Mouse (Mus musculus) mesoderm, embryonic 11.5 days (tissue): ENCODE results near the gene Dnajc3.
"Not testable (repeated sequence)": the region's sequence is repeated elsewhere in the genome, so short reads cannot be mapped to it uniquely, and the experiment has no call there.

ENCODE experiments used
- DNase-seq: peaks from one replicate; pipeline ENCODE4 v3.0.0-alpha.2; 2012; ENCODE audit warnings: low read depth, low spot score

Gene Dnajc3

GRCm38 (mm10) chr14:118982429-118983045, 44.8 kb downstream of the Dnajc3 start:
- DNase-seq: not testable (repeated sequence)

DNA sequence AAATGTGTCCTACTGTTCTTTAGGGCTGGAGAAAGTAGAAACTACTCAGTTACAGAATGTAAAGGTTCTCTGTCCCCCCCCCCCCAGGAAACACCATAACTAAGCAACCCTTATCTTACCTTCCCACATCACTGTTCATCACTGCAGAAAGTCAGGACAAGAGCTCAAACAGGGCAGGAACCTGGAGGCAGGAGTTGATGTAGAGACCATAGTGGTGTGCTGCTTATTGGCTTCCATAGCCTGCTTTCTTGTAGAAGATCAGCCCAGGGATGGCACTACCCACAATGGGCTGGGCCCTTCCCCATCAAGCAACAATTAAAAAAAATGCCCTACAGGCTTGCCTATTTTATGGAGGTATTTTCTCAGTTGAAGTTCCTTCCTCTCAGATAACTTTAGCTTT, 45.6 kb downstream of the Dnajc3 start:
- DNase-seq: no peak

DNA sequence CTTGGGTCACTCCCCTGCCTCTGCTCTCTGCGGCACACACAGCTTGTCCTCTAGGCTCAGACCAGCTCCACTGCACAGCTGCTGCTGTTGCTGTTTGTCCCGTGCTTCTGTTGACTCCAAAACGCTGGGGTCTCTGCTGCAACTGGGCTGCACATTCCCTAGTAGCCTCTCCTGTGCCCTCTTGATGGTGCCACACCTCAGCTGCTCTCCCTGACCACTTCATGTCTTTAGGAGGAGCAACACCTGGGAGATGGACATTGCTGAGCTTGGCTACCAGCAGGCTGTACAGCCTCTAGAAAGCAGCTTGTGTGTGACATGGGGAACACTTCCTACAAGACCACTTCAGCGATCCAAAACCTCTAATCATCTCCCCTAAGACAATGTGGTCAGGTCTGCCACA, 46.4 kb downstream of the Dnajc3 start:
- no peak for DNase-seq

- peak; percentile 66 for DNase-seq
Measured at GRCm38 (mm10) chr14:118986653-118987522, 49.1 kb downstream of the Dnajc3 start.

DNA sequence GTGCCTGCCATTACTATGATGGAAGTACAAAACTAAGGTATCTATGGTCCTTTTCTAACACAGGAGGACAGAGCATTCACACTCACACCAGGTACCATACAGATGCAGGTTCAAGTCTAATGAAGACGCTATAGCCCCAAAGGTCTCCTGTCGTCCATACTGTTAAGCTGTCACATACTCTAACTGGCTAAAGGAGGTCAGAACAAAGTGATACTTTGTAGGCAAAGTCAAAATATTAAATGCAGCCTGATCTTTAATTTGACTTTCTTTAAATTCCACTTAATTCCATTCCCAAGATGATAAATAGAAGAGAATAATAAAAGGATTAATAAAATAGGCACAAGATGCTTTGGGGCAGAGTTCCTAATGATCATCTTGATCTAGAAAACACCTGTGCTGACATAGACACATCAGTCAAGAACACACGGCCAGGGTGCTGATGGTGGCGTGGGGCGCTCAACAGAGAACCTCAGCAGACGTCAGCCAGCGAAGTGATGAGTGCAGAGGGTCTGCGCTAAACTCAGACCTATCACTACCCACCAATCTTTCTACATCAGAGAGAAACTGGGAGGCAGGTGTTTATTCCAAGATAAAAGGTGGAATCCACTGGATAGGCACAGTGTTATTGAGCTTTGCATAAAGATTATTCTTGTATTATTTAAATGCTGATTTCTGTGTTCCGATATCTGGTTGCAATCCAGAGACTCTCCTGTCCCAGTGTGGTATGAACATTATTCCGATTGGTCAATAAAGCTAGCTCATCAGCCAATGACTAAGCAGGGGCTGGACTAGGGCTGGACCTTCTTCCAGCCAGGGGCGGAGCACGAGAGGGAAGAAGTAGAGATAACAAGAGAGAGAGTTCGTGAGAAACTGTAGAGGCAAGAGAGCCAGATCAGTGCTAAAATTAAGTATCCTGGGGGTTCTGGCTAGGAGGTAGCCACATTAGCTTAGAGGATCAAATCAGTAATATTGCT, 50.0 kb downstream of the Dnajc3 start:
- no peak for DNase-seq

DNA sequence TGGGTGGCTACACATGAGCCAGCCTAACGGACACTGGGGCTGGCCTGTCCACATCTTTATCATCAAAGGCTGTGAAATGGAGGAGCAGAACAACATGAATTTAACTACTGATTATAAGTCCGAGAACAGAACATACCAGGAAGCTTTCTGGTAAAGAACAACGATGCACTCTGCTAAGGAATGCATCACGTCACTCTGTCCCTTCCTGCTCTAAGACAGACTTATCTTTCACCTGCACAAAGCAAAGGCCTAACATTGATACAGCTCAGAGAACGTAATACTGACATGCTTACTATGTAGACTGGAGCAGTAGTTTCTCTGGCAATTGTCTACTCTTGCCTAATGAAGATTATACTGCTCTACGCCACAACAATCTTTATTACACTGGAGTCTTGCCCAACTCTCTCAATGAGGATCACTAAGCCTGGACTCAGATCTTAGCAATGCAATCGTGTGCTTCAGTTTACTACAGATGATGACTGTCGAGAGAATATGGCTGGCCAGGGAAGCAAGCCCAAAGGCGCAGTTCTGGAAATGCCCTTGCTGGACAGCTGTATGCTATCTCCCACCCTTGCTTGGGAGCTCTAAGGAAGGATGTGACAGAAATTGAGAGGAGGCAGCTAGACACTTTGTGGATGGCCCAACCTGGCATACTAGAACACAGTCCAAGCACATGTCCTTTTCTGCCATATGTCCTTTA, 57.6 kb downstream of the Dnajc3 start:
- no peak for DNase-seq

GRCm38 (mm10) chr14:119003320-119003719, 65.5 kb downstream of the Dnajc3 start:
- no peak for DNase-seq

DNA sequence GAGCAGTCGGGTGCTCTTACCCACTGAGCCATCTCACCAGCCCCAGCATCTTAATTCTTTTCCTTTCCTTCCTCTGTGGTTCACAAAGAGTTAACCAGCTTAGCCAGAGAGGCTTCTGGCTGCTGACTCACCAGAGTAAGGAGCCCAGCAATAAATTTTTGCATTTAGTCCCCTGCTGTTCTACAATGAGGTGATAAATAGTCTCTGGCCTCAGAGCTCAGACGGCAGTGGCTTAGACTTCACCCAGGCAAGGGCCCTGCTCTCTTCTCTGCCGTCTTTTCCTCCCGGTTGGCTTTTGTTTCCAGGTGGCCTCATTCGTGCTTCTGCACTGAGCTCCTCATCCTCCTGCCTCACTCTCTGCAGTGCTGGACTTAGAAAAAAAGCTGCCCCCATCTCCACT, 68.1 kb downstream of the Dnajc3 start:
- peak; percentile 60 for DNase-seq

DNA sequence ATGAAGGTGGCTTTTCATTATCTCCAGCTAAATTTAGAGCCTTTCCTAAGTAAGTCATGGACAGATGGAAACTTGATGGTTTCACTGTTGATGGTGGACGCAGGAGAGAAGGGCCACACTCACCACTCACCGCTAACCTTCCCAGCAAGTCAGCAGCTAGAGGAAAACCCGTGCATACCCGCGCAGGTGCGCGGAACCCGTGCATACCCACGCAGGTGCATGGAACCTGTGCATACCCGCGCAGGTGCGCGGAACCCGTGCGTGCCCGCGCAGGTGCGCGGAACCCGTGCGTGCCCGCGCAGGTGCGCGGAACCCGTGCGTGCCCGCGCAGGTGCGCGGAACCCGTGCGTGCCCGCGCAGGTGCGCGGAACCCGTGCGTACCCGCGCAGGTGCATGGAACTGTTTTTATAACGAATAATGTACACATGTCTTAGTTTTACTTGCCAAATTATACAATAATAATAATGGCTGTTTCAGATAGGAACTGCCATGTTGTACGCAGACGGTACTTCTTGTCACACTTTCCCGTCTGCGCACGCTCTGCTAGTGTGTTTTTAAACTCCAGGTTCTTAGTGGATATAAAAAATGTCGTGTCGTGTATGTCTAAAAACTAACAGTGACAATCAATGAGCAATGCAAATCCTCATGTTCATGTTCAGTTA, 68.8 kb downstream of the Dnajc3 start:
- no peak for DNase-seq

DNA sequence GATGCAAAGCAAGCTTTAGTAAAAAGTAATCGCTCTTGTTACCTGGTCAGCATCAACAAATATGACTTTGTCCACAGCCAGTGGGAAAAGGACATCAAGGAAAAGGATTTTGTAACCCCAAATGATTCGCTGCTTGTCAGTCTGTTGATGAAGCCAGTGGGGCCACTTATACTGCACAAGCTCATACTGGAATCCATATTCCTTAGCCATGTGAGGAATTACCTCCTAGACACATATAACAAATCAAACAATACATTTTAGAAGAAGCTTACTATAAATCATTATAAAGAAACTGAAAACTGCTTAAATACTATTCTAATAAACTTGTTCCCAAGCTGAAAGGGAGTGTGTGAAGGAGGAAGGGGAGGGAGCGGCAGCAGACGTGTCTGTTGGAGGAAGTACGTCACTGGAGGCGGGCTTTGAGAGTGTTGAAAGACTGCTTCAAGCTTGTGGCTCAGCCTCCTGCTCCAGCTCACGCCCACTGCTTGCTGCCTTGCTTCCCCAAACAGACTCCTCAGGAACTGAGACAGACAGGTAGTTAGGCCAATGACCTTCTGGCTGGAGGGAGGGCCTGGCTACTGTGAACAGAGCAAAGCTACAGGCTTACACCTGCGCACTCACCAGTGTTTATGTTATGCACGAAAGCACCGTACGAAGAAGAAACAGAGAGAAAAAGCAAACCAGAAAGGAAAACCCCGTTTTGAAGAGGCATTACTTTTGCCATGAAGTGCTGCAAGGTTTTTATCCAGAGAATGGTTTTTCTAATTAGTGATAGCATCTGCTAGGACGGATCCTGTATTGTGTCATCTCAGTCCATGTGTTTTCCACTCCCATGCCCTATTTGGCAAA, 69.6 kb downstream of the Dnajc3 start:
- peak; percentile 99 for DNase-seq

DNA sequence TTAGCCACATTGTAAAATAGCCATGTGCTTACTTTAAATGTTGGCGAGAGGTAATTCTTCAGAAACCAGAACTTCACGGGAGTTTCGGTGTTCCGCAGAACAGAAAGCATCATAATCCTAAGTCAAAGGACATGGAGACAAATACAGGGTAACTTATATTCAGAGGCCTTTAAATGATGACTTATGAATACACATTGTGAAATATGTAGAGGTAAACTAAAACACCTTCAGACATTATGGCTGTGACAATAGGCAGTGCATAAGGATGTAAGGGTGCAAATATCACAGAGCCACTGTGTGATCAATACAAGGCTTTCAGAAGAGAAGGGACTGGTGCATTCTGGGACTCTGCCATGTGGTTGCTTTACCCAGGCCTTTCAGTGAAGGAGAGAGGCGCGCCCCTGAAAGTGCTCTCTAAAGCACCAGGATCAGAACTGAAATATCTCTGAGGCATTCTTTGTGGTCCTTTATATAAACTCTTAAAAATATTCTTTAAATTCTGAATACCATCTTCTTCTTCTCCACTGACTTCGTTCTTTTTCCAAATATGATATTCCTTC, 70.3 kb downstream of the Dnajc3 start:
- DNase-seq: no peak

DNA sequence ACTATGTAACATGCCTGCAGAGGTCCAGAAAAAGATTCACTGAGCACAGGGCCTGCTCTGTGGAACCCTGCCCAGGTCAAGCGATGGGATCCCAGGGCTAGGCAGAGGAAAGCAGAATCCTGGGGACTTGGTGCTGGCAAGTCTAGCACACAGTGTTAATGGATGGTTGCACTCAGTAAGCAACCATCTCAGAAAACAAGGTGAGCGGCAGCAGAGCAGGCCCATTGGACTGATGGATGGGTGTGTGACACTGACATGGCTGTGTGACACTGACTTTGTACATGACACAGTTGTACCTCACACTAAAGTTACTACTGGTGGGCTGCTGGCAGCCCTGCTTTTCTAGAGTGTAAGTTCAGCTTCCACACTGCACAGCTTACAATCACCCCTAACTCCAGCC, 71.8 kb downstream of the Dnajc3 start:
- DNase-seq: no peak

DNA sequence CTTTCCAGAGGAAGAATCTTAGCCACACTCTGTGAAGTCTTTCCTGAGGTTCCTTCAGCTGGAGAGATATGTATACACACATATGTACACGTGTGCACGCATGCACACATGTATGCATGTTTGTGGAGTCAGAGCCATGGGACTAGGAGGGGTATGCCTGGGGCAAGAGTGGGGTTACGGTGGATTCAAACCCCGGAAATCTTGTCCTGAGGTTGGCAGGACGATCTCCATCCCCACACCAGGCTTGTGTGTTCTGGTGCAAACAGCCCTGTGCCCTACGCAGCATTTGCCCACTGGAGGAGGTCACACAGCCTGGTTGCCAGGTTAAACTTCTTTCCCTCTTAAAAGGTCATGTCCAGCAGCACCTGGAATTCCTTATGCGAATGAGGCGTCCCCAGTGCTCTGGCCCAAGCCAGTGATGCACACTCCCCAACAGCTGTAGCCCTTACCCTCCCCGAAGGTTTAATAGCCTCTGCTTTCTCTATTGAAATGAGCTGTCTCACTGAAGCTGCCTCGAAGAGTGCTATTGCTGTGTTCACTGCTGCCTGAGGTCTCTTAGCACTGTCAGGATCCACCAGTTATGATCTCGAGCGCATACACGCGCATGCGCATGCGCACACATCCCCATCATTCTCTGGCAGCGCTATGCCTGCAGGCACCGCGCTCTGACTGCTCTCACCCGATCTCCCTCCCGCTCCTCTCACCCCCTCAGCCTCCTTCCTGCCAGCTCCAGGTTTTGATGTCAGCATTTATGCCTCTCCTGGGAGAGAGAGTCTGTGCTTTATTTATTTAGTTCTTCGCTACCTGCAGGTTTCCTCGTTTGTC, 75.0 kb downstream of the Dnajc3 start:
- DNase-seq: peak; percentile 69

GRCm38 (mm10) chr14:119013549-119013948, 75.8 kb downstream of the Dnajc3 start:
- DNase-seq: no peak

- peak; percentile 34 for DNase-seq
Measured at GRCm38 (mm10) chr14:119025889-119026288, 88.1 kb downstream of the Dnajc3 start.

- DNase-seq: peak; percentile 76
Measured at GRCm38 (mm10) chr14:119027130-119027529, 89.4 kb downstream of the Dnajc3 start.

DNA sequence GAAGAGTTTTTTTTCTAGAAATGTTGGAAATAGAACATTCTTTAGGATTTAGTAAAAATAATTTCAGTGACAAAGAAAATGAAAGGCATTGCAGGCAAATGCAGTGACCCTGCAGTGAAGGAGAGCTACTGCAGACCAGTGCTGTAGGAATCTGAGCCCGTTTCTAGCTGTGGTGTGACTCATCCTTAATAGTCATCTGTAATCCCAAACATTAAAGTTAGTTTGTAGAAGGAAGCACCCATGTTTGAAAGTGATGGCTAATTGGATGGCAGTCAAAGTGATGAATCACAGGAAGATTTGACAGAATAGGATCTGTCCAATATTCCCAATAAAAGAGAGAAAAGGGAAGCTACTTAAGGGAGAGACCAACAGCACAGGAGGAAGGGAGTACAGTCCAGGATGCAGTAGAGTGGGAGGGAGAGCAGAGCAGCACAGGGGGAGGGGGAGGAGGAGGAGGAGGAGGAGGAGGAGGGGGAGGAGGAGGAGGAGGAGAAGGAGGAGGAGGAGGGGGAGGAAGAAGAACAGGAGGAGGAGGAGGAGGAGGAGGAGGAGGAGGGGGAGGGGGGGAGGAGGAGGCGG, 90.0 kb downstream of the Dnajc3 start:
- DNase-seq: no peak
